ENCODE assay signal across 10 mouse cellular contexts in the genomic region with DNA sequence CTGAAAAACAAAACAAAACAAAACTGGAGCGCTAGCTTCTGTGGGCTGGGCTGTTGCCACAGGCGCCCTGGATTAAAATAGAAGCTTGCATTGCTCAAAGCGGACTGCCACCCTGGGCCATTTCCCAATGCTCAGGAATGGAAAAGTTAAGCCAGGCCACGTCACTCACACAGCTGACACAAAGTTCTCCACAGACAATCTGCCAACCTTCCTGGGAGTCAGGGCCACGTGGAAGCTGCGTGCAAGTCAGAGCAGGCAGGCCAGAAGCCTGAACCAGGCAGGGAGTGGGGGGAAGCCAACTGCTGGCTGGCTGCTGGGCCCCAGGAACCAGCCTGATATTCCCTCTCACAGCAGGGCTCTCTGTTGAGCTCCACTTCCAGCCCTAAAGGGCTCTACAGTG. TPM values are rescaled to one million over a fixed set of nuclear protein-coding genes. Genes with fewer than 3 reads are reported as not detected.
DNase-seq lines count a peak whose midpoint lies in the region; ATAC-seq and TF ChIP-seq lines count a peak whose summit lies in the region.
"Had no signal": no experiment of that assay in that cellular context is flagged by ENCODE, and none has a peak within 500 bp of the region (broad histone marks: within the 10 kb centered on the region; RNA-seq: fewer than 3 reads in every experiment).

No protein-coding gene starts in this region.

- H3K4me2 ChIP-seq in forebrain, postnatal 0 days (ENCODE audit: low read depth) = no peak overlapping the region
- no peak overlapping the region for H3K4me2 ChIP-seq in forebrain, embryonic 15.5 days (replicated peaks)
- H3K4me2 ChIP-seq: liver, embryonic 13.5 days had no signal

- 57% methylated on average over 6 of the region's 6 CpGs for WGBS in forebrain, postnatal 0 days
- WGBS in forebrain, embryonic 15.5 days = 68% methylated on average over 6 of the region's 6 CpGs

- no peaks in the 10 kb centered on the region for H3K27me3 ChIP-seq in forebrain, postnatal 0 days (ENCODE audit: insufficient read depth, low read length)
- H3K27me3 ChIP-seq in forebrain, embryonic 15.5 days = no peaks in the 10 kb centered on the region
- H3K27me3 ChIP-seq: liver, embryonic 13.5 days had no signal

- H3K27ac ChIP-seq in forebrain, postnatal 0 days (ENCODE audit: low read depth, low read length) = no peak overlapping the region
- H3K27ac ChIP-seq in forebrain, embryonic 15.5 days (replicated peaks) = no peak overlapping the region
- H3K27ac ChIP-seq: liver, embryonic 13.5 days had no signal

- peak; percentile 23 for ATAC-seq in forebrain, postnatal 0 days
- ATAC-seq in forebrain, embryonic 15.5 days (replicated peaks) = no peak
- ATAC-seq in erythroid progenitor cell, adult 5-6 weeks (replicated peaks; ENCODE audit: low FRiP score, poor library complexity, severe bottlenecking) = no peak

- no peak for TF ChIP-seq CTCF in forebrain, postnatal 0 days (IDR thresholded peaks at IDR 0.05; ENCODE audit: low read depth)

- H3K4me3 ChIP-seq in forebrain, postnatal 0 days (ENCODE audit: low read depth, low read length) = no peak overlapping the region
- H3K4me3 ChIP-seq in forebrain, embryonic 15.5 days = no peak overlapping the region
- H3K4me3 ChIP-seq: liver, embryonic 13.5 days had no signal

- no peak for DNase-seq in forebrain, postnatal 0 days
- peak; percentile 15 for DNase-seq in ZHBTc4 (ENCODE audit: low read depth, low spot score)
- DNase-seq in gastrocnemius, postnatal 14 days = peak; percentile 62
- DNase-seq in lung, adult 18-20 months = peak; percentile 61 to 74
- no peak for DNase-seq in embryo, embryonic 11 days
- DNase-seq in left cerebral cortex, postnatal 10 days (ENCODE audit: extremely low spot score in 1 of 2, low spot score in 2 of 2) = no peak
- DNase-seq: liver, embryonic 13.5 days had no signal

- H3K36me3 ChIP-seq in forebrain, postnatal 0 days (ENCODE audit: insufficient read depth) = no peaks in the 10 kb centered on the region
- H3K36me3 ChIP-seq in forebrain, embryonic 15.5 days = no peaks in the 10 kb centered on the region
- H3K36me3 ChIP-seq: liver, embryonic 13.5 days had no signal

- intact Hi-C loops in gastrocnemius, postnatal 14 days (cut with DNase I; ENCODE audit: low total_unique reads) = no loop called here
- intact Hi-C loops in left cerebral cortex, postnatal 10 days (cut with DNase I) = no loop called here

- H3K9me3 ChIP-seq in forebrain, postnatal 0 days (ENCODE audit: low read length) = no peaks in the 10 kb centered on the region
- no peaks in the 10 kb centered on the region for H3K9me3 ChIP-seq in forebrain, embryonic 15.5 days
- H3K9me3 ChIP-seq: liver, embryonic 13.5 days had no signal

- no peak overlapping the region for H3K9ac ChIP-seq in forebrain, postnatal 0 days
- no peak overlapping the region for H3K9ac ChIP-seq in forebrain, embryonic 15.5 days (replicated peaks)
- H3K9ac ChIP-seq: liver, embryonic 13.5 days had no signal

- H3K4me1 ChIP-seq in forebrain, postnatal 0 days (ENCODE audit: insufficient read depth) = no peaks in the 10 kb centered on the region
- H3K4me1 ChIP-seq in forebrain, embryonic 15.5 days = no peaks in the 10 kb centered on the region
- H3K4me1 ChIP-seq: liver, embryonic 13.5 days had no signal

RNA-seq across cellular contexts. Expression of a gene that starts 2.8 kb away (rescaled TPM):
- not detected in 2 replicates for total RNA-seq in forebrain, postnatal 0 days (2014; rRNA removed)
- polyA plus RNA-seq in forebrain, postnatal 0 days (2015; fragmentation: Nextera tagmentation; extraction: Ambion mirVana) = not detected in 2 replicates
- polyA plus RNA-seq in forebrain, embryonic 15.5 days (2015; fragmentation: Nextera tagmentation; extraction: Ambion mirVana) = not detected in 2 replicates
- total RNA-seq in gastrocnemius, postnatal 14 days (2021) = not detected
- not detected in 2 replicates for total RNA-seq in erythroid progenitor cell, adult 5-6 weeks (2015; ENCODE audit: low replicate concordance)
- not detected in 2 replicates for total RNA-seq in erythroid progenitor cell, adult 5-6 weeks (2017; ENCODE audit: low replicate concordance)
- not detected for total RNA-seq in left cerebral cortex, postnatal 10 days (2021)
- total RNA-seq: hematopoietic stem cell, adult 5-6 weeks had no signal
- polyA plus RNA-seq: liver, embryonic 13.5 days had no signal

RNA-seq across cellular contexts. Expression of a gene that starts 27.8 kb away (rescaled TPM):
- total RNA-seq in forebrain, postnatal 0 days (2014; rRNA removed) = 0.38 TPM in 1 of 2 replicates, not detected in the other
- polyA plus RNA-seq in forebrain, postnatal 0 days (2015; fragmentation: Nextera tagmentation; extraction: Ambion mirVana) = 0.15 and 0.23 TPM in 2 replicates
- polyA plus RNA-seq in forebrain, embryonic 15.5 days (2015; fragmentation: Nextera tagmentation; extraction: Ambion mirVana) = not detected in 2 replicates
- total RNA-seq in gastrocnemius, postnatal 14 days (2021) = not detected
- not detected in 2 replicates for total RNA-seq in erythroid progenitor cell, adult 5-6 weeks (2015; ENCODE audit: low replicate concordance)
- not detected in 2 replicates for total RNA-seq in erythroid progenitor cell, adult 5-6 weeks (2017; ENCODE audit: low replicate concordance)
- total RNA-seq in left cerebral cortex, postnatal 10 days (2021) = 1 to 10 TPM in 1 of 2 experiments, under 1 TPM in 1; 0.22 to 1.9 TPM
- total RNA-seq: hematopoietic stem cell, adult 5-6 weeks had no signal
- polyA plus RNA-seq: liver, embryonic 13.5 days had no signal

RNA-seq across cellular contexts. Expression of a gene that starts 51.6 kb away (rescaled TPM):
- total RNA-seq in forebrain, postnatal 0 days (2014; rRNA removed) = not detected in 2 replicates
- not detected in 2 replicates for polyA plus RNA-seq in forebrain, postnatal 0 days (2015; fragmentation: Nextera tagmentation; extraction: Ambion mirVana)
- polyA plus RNA-seq in forebrain, embryonic 15.5 days (2015; fragmentation: Nextera tagmentation; extraction: Ambion mirVana) = not detected in 2 replicates
- total RNA-seq in gastrocnemius, postnatal 14 days (2021) = not detected
- not detected in 2 replicates for total RNA-seq in erythroid progenitor cell, adult 5-6 weeks (2015; ENCODE audit: low replicate concordance)
- not detected in 2 replicates for total RNA-seq in erythroid progenitor cell, adult 5-6 weeks (2017; ENCODE audit: low replicate concordance)
- not detected for total RNA-seq in left cerebral cortex, postnatal 10 days (2021)
- total RNA-seq: hematopoietic stem cell, adult 5-6 weeks had no signal

RNA-seq across cellular contexts. Expression of a gene that starts 59.5 kb away (rescaled TPM):
- total RNA-seq in forebrain, postnatal 0 days (2014; rRNA removed) = not detected in 2 replicates
- polyA plus RNA-seq in forebrain, postnatal 0 days (2015; fragmentation: Nextera tagmentation; extraction: Ambion mirVana) = not detected in 2 replicates
- polyA plus RNA-seq in forebrain, embryonic 15.5 days (2015; fragmentation: Nextera tagmentation; extraction: Ambion mirVana) = not detected in 2 replicates
- not detected for total RNA-seq in gastrocnemius, postnatal 14 days (2021)
- total RNA-seq in erythroid progenitor cell, adult 5-6 weeks (2015; ENCODE audit: low replicate concordance) = not detected in 2 replicates
- not detected in 2 replicates for total RNA-seq in erythroid progenitor cell, adult 5-6 weeks (2017; ENCODE audit: low replicate concordance)
- total RNA-seq in left cerebral cortex, postnatal 10 days (2021) = not detected
- total RNA-seq: hematopoietic stem cell, adult 5-6 weeks had no signal

Comparison
In these comparisons a context has a peak if more than half of its experiments do, and no peak if none do; other contexts are left out.
1. DNase-seq: peak in ZHBTc4 (single experiment), gastrocnemius, postnatal 14 days (single experiment) and lung, adult 18-20 months (2 of 2); none in forebrain, postnatal 0 days (single experiment), embryo, embryonic 11 days (single experiment) and left cerebral cortex, postnatal 10 days (0 of 2).